Mouse (Mus musculus) left cerebral cortex, postnatal 10 days (tissue): Measurements from ENCODE around the gene Ndel1. TPM values are rescaled to one million over a fixed set of nuclear protein-coding genes. Genes with fewer than 3 reads are reported as not detected.

Experiments
- DNase-seq, 2 experiments: peaks; one replicate each; pipeline ENCODE4 v3.0.0; 2021 to 2022; ENCODE audit warnings: low spot score in 2 of 2, mixed read lengths in 1 of 2; ENCODE audit errors: extremely low spot score in 1 of 2
- intact Hi-C: fragments of 180-260 bp; cut with DNase I; formaldehyde crosslinking; loops from one replicate; pipeline ENCODE4 v1.15.1; 2025
- total RNA-seq, 2 experiments: library from RNA; stranded (reverse); gene quantifications; 2 replicates each; pipeline ENCODE4 v1.2.3; 2021

Gene Ndel1
- total RNA-seq, 2 experiments from 2014 or later, result 91.6 to 95.6 TPM

DNA sequence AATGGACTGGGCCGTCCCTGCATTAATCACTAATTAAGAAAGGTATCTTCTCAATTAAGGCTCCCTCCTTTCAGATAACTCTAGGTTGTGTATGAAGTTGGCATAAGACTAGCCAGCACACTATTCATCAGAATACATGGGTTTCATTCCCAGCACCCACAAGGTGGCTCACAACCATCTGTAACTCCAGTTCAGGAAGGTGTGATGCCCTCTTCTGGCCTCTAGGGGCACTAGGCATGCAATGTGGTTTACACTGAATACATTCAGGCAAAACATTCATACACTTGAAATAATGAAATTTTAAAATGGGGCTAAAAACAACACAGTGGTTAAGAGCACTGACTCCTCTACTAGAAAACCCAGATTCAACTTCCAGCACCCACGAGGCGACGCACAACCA lies 25.5 kb upstream of the Ndel1 start:
- intact Hi-C loops, result no loop called here
- DNase-seq, result no peak

DNA sequence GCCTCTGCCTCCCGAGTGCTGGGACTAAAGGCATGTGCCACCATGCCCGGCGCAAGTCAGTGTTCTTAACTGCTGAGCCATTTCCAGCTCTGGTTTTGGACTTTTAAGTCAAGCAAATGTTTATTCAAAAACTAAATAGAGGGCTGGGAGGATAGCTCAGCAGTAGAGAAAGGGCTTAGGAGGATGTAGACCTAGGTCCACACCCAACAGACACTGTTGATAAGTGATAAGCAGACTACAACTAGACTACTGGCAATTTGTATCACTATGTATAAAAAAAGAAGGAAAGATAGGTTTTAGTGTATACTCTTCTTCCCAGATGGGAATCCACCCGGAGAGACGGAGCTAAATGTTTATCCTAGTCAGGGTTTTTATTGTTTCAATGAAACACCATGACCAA lies 24.6 kb upstream of the Ndel1 start:
- DNase-seq, result no peak
- intact Hi-C loops, result no loop called here

DNA sequence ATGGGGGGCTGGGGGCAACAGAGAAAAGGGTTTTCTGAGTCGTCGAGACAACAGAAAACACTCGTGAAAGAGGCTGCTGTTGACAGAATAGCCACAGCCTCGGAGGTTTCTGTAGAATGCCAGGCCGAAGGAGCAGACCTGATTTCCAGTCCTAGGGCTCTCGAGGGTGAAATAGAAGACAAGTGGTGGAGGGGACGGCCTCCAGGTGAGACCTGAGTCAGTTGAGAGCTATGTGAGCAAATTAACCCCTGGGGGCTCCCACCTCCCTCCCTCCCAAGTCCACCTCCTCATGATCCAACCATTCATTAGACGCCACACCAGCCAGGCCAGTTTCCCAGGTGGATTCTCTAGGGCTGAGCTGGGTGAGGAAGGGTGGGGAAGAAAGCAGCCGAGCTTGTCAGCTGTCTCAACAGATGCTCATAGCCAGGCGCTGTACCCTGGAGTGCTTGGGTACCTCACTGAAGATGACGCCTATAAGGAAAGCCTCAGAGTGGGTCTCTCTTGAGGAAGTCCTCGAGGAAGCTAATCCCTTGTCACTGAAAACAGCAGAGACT lies 22.3 kb upstream of the Ndel1 start:
- intact Hi-C loops, result no loop called here
- DNase-seq, result no peak

DNA sequence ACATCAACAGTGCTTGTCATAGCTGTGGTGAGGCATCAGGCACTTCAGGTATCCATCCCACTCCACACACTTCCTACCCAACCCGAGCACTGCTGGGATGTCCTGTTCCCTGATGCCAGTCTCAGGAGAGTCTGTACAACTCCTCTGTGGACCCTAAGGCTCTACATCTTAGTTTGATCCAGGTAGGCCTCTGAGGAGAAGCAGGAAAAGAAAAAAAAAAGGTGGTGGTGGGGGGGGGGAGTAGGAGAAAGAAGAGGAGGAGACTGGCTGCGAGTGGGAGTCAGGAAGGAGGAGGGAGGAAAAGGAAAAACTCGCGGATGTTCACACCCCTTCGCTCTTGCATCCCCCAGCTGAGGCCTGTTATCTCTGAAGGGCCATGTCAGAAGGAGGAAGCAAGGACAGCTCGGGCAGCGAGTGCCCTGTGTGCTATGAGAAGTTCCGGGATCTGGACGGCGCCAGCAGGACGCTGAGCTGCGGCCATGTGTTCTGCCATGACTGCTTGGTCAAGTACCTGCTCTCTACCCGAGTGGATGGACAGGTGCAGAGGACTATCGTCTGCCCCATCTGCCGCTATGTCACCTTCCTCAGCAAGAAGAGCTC lies 20.7 kb upstream of the Ndel1 start:
- intact Hi-C loops, result no loop called here
- DNase-seq, result no peak

DNA sequence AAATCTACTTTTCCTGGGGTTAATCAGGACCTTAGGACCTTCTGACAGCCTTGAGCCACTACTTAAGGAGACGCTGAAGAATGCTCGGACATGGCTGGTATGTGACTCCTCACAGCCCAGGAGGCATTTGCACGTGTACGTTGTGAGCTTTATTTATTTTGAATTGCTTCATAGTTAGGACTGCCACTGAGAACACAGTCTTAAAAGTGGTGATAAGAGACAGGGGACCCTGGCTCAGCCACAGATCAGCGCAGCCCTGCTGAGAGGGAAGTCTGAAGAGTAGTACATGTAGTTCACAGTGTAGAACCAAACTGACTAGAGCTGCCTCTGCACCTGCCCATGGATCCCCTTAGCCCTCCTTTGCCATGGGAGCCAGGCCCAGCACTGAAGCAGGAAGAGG lies 20.2 kb upstream of the Ndel1 start:
- intact Hi-C loops, result no loop called here
- no peak for DNase-seq

DNA sequence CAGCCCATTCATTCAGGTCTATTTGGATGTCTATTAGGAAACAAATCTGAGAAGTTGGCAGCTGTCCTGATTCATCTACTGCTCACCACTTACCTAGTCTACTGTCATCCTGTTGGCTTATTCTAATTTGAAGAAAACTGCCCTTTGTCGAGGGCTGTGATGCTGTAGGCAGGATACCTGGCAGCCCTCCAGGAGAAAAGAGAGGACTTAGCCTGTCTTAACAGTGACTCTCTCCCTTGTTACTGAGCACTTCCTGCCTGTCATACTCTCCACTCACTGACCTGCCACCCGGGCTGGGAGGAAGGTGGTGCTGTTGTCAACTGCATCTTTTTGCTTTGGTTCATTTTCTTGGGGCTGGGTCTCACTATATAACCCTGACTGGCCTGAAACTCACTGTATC lies 19.0 kb upstream of the Ndel1 start:
- no peak for DNase-seq
- intact Hi-C loops, result no loop called here

DNA sequence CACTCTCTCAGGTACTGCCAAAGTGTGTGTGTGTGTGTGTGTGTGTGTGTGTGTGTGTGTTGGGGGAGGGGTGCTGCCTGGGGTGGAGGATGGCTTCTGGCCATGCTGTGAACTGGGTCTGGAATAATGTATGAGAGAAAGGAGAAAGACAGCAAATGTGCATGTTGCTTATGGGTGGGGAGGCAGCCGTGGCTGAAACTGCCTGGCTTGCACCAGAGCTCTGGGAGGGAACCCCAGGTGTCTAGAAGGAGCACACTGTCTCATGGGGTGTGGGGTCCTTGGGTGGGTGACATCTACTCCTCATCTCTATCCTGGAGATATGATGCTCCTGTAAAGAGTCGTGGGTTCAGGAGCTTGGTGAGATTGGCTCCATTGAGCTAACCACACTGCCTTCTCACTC lies 17.0 kb upstream of the Ndel1 start:
- intact Hi-C loops, result no loop called here
- DNase-seq, result no peak

DNA sequence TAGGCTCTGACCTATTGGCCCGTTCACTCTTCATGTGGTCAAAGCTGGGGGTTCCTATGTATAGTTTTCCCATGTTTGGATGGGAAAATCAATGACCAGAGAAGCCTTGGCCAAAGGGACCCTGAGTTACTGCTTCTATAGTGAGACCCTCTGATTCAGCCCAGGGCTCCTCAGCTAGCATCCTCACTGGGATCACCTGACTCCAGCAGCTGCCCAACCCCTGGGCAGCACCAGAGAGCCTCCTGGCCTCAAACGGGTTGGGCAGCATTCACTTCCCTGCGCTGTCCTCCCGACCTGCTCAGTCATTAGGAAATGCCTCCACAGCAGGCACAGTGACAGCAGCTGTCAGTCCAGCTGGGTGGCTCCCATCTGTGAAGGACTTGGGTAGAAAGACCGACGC lies 16.6 kb upstream of the Ndel1 start, which contains the start of gene Rnf222:
Gene Rnf222, plus strand, starts transcription at position 301 of the 400 bp plus-strand sequence.
- intact Hi-C loops, result no loop called here
- no peak for DNase-seq

DNA sequence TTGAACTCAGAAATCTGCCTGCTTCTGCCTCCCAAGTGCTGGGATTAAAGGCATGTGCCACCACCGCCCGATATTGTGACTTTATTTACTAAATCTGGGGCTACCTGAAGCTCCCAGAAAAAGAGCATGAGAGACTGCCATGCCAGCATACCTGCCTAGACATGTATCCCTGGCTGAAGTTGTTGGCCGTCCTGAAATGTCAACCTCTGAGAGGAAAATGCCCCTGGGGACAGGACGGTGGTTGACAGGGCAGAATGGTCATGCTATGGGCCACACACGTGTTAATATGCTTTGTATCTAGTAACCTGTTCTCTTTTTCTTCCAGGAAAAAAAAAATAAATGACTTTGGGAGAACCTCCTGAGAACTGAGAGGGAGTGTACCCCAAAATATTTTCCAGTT lies 14.4 kb upstream of the Ndel1 start:
- no peak for DNase-seq
- intact Hi-C loops, result no loop called here

DNA sequence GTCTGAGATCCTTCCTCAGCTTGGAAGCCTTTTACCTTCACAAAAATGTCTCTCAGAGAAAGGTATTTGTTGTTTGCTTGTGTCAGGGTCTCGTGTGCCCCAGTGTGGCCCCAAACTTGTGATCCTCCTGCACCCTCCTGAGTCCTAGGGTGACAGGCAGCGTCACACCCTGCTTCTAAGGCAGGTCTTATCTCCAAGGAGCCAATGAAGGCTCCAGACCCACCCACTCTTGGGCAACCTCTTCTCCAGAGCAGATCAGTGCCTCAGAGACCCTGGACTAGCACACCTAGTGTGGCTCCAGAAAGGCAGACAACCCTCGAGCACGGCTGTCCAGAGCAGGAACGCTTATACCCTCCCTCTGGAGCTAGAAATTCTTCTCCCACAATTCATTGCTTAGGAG lies 12.7 kb upstream of the Ndel1 start:
- intact Hi-C loops, result no loop called here

DNA sequence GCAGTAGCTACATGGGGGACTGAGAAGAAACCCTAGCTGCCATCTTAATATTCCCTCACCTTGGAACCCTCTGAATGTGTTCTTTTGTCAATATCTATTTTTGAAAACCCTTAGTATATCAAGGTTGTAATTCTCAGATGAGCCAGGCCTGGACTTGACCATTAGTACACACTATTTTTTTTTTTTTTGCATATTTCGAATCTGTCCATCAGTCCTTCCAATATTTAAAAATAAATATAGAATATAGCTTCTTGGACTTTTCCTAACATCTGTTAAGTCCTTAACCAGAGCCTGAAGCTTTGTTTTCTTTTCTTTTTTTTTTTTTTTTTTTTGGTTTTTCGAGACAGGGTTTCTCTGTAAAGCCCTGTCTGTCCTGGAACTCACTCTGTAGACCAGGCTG lies 12.2 kb upstream of the Ndel1 start:
- no peak for DNase-seq
- intact Hi-C loops, result no loop called here

More for the DNA sequence above, 12.7 kb upstream of the Ndel1 start:
- DNase-seq, result no peak

DNA sequence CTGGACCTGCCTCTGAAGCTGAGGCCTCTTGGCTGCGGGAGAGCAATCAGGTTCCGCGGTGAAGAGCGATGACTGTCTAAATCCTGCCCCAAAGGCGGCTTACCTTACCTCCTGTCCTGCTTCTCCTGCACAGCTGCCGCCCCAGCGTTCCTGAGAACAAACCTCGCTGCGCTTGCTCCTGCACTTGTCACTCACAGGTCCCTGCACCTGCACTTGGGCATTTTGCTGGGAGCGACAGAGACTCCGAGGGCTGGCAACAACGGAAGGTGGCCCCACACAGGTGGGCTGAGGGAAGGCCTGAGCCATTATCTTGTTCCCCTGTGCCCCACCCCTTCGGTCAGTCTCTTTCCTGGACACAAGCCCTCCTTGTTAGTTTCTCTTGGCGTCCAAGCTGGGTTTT lies 10.4 kb upstream of the Ndel1 start:
- intact Hi-C loops, result no loop called here
- DNase-seq, result no peak

DNA sequence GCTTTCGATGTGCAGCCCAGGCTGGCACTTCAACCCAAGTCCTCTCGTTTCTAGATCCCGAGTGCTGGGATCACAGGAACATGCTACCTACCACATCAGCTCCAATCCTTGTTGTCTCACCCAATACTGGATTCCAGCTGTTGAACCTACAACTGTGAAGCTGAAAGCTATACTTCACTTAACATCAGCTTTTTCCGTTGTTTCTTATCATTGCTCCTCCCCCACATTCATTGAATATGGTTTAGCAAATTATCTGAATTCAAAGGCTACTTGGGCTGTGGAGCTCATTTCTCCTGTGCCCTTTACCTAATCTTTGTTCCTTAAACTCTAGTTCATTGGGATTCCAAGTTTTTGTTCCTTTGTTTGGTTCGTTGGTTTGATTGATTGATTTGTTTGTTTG lies 7.2 kb upstream of the Ndel1 start:
- intact Hi-C loops, result loop anchor here (10.0 kb wide), 1 partner anchor 394 kb away; no protein-coding TSS in a partner anchor
- DNase-seq, result no peak

DNA sequence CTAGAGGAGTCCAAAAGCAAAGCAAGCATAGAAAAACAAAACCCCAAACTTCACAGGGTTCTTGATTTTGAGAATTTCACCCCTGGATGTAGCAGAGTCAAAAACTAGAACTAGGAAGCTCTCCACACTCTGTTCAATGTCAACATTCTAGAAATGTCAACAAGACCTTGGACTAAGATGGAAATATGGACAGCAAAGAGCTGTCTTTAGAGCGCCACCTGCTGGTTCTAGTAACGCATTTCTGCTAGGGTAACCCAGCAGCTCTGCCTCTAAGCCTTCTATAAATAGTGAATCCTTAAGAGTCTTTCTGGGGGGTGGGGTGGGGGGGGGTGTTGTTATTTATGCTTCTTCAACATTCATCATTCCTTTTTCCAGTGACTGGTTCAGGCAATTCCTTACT lies 3.2 kb upstream of the Ndel1 start:
- intact Hi-C loops, result loop anchor here (10.0 kb wide), 1 partner anchor 390 kb away; no protein-coding TSS in a partner anchor
- peak; percentile 48 to 67 for DNase-seq

DNA sequence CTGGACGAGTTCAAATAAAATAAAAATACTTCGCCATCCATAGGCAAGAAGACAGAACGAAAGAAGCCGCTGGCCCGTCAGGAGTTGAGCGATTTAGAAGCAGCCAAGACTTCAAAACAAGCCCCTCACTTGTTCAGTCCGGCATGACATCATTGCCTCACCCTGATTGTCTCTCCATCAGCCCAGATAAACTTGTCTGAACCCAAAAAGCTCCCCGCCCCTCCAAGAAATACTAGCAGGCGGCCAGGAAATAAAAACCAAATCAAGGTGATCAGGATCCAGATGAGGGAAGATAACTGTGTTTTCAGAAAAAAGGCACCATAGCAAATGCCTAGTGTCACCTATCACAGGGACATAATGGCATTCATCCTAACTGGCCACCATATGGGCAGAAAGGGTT lies 381 bp downstream of the Ndel1 start:
- intact Hi-C loops, result loop anchor here (10.0 kb wide), 1 partner anchor 386 kb away; no protein-coding TSS in a partner anchor
- no peak for DNase-seq

DNA sequence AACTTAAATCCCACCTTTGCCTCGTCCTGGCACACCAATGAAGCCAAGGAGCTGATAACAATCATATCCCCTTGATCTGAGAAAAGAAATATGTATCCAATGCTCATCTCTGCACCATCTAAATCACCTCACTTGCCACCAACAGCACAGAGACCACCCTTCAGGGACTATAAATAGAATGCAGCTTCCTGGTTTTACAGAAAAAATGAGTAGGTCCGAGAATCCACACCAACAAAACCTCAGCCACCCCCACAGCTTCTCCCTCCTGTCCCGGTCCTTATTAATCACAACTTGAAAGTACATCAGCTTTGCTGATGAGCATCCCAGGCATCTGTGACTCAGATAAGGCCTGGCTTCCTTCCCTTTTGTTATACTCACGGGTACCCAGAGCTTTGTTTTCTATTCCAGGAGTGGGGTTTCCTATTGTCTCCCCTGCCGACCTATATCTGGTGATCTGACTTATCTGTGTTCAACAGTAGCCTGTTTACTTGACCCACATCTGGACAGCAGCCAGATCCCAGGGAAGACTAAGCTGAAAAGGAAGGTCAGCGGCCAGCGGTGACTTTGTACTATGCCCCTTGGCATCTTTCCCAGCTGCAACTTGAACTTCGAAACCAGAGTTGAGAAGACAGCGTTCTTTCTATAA lies 7.0 kb downstream of the Ndel1 start:
- intact Hi-C loops, result no loop called here
- DNase-seq, result peak in 1 of 2 experiments; percentile 91

DNA sequence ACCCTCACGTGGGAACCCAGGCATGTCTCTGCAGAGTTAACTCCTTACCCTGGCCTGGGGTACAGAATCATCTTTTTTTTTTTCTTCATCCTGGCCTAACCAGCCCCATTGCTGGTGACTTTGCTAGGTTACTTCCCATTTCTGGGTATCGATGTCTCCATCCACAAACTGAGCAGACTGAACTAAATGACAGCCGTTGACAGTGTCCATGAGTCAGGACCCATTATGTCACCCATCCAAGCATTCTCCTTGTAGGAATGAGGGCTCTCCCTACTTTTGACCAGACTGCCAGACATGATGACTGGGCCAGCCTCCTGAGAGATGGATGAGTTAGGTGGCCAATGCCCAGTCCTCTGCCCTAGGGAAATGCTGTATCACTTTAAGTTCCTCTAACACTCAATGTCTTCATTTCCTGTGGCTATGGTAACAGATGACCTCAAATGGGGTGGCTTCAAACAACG lies 8.0 kb downstream of the Ndel1 start:
- intact Hi-C loops, result no loop called here
- no peak for DNase-seq

DNA sequence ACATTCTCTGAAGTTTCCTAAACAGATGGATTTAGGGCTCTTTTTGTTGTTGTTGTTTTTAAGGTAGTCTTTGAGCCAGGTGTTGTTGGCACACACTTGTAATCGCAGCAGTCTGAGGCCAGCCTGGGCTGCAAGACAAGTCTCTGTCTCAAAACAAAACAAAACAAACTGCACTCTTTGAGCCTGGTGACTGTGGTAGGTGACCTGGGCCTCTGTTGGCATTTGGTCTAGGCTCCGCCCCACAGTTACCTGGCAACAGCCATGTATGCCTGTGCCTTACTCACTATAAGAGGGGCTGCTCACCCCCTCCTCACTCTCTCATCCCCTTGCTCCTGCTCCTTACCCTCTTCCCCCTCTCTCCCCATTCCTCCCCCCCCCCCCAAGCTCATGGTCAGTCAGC lies 9.4 kb downstream of the Ndel1 start:
- no peak for DNase-seq
- intact Hi-C loops, result no loop called here

DNA sequence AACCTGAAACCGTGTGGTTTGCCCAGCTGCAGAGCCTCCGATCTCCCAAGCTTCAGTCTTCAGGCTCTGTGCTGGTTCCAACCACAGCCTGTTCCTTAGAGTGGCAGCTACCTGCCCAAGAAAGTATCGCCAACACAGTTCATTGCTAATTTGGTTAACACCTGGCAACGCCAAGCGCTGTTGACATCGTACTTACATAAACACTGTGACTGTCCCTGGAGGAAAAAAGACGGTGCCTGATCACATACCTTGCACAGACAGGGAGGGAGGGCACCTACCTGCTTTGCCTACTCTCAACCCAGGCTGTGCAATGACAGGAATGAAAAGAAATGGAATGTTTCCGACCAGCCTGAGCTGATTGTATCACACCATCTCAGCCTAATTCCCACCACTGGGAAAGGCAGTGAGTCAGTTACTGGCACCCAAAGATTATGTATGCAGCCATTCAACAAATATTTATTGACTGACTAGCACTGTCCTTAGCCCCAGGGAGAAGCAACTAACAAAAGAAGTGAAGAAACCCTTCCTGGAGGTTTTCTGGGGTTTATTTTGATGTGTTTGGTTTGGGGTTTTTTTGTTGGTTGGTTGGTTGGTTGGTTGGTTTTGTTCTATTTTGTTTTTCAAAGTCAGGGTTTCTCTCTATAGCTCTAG lies 11.6 kb downstream of the Ndel1 start:
- no peak for DNase-seq
- intact Hi-C loops, result no loop called here

DNA sequence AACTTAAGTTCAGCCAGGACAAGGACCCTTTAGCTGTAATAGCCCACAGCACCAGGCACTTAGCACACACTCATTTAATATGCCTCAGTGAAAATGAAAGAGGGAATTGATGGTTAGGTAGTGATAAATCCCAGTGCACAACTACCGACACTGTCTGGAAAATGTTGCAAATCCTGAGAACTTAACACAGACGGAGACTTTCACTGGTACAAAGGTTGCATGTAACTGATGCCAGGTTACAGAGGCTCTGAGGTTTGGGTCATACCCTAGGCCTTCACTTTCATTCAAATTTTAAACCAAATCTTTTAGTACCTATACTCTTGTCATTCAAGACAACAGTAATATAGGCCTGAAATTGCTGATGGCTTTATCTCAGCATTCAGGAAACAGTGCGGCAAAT lies 14.3 kb downstream of the Ndel1 start:
- no peak for DNase-seq
- intact Hi-C loops, result no loop called here
